Mouse (Mus musculus) midbrain, embryonic 16.5 days (tissue): ENCODE measurements around the gene Lrrc59. TPM values are rescaled to one million over a fixed set of nuclear protein-coding genes. Genes with fewer than 3 reads are reported as not detected.
A peak's percentile ranks its signal among the peaks of the same experiment; 100 is the strongest.

ENCODE experiments used
- ATAC-seq: fragments of 200-750 bp; cut with Nextera tagmentation; 2 replicates; pipeline ENCODE4 v1.8.0; 2017; ENCODE audit warnings: moderate TSS enrichment
- H3K27ac ChIP-seq: fragments of 300-500 bp; sonication (generic); 2 replicates; pipeline ENCODE4 v1.5.1; 2014; ENCODE audit warnings: mild to moderate bottlenecking, low read length, mixed read lengths
- H3K27me3 ChIP-seq: fragments of 300-500 bp; sonication (generic); 2 replicates; pipeline ENCODE4 v1.6.1; 2014; ENCODE audit warnings: low read depth, low read length, mixed read lengths; ENCODE audit not compliant: control insufficient read depth, insufficient read depth
- H3K36me3 ChIP-seq: fragments of 300-500 bp; sonication (generic); 2 replicates; pipeline ENCODE4 v1.6.1; 2014; ENCODE audit warnings: mild to moderate bottlenecking, low read length, moderate library complexity, mixed read lengths; ENCODE audit not compliant: control insufficient read depth, insufficient read depth
- H3K4me1 ChIP-seq: fragments of 300-500 bp; sonication (generic); 2 replicates; pipeline ENCODE4 v1.6.1; 2014; ENCODE audit warnings: mild to moderate bottlenecking, low read length, mixed read lengths; ENCODE audit not compliant: control insufficient read depth, insufficient read depth
- H3K4me2 ChIP-seq: fragments of 300-500 bp; sonication (generic); 2 replicates; pipeline ENCODE4 v1.6.1; 2014; ENCODE audit warnings: mild to moderate bottlenecking, low read length, mixed read lengths
- H3K4me3 ChIP-seq: fragments of 300-500 bp; sonication (generic); 2 replicates; pipeline ENCODE4 v1.5.1; 2014; ENCODE audit warnings: low read depth, mild to moderate bottlenecking, low read length, moderate library complexity, mixed read lengths
- H3K9ac ChIP-seq: fragments of 300-500 bp; sonication (generic); 2 replicates; pipeline ENCODE4 v1.6.1; 2014; ENCODE audit warnings: low read depth, low read length, mixed read lengths
- H3K9me3 ChIP-seq: fragments of 300-500 bp; sonication (generic); replicated peaks from 2 replicates; pipeline ENCODE4 v1.6.1; 2014; ENCODE audit warnings: mild to moderate bottlenecking, low read length, mixed read lengths; ENCODE audit not compliant: control insufficient read depth, poor library complexity, severe bottlenecking
- WGBS: fragments of 180-500 bp; shearing (Covaris S2); extraction: QIAGEN DNeasy Blood & Tissue Kit; methylation state at CpG from one replicate; pipeline ENCODE4 v1.1.7; 2014; 5-methylcytosine and 5-hydroxymethylcytosine counted together
- polyA plus RNA-seq: library from polyadenylated mRNA; unstranded; fragments of >200 nt; fragmentation: Nextera tagmentation; extraction: Ambion mirVana; gene quantifications from 2 replicates; pipeline ENCODE4 v1.2.1, GENCODE M21; 2015

The Lrrc59 gene
- polyA plus RNA-seq: 151 and 158 TPM in 2 replicates

GRCm38 (mm10) chr11:94629199-94629883 is at the start of gene Lrrc59:
TSS of gene Lrrc59 (plus strand) at chr11:94629767.
- Histone ChIP-seq H3K4me3 (peak within 1 kb of the TSS; percentile 100), H3K27ac (peak within 1 kb of the TSS; percentile 69; the same call in 1 of the 2 replicates), H3K4me2 (peak within 1 kb of the TSS; percentile 65), H3K27me3 (no peaks in the 10 kb centered on the region), H3K9me3 (no peaks in the 10 kb centered on the region), H3K9ac (peak within 1 kb of the TSS; percentile 89), H3K36me3 (peaks cover 13% of the 10 kb centered on the region), H3K4me1 (peaks cover 6% of the 10 kb centered on the region)
- peak; percentile 98 for ATAC-seq
- WGBS: 8% methylated on average over 33 of the region's 41 CpGs

GRCm38 (mm10) chr11:94580111-94580740 is 49.3 kb upstream of the Lrrc59 start:
- 91% methylated on average over 5 of the region's 5 CpGs for WGBS
- H3K36me3 ChIP-seq: no peaks in the 10 kb centered on the region
- ATAC-seq: no peak
- no peak overlapping the region for H3K4me3 ChIP-seq
- no peak overlapping the region for H3K27ac ChIP-seq
- H3K4me1 ChIP-seq: no peaks in the 10 kb centered on the region
- no peaks in the 10 kb centered on the region for H3K9me3 ChIP-seq
- no peak overlapping the region for H3K4me2 ChIP-seq
- no peaks in the 10 kb centered on the region for H3K27me3 ChIP-seq
- no peak overlapping the region for H3K9ac ChIP-seq

- no peak overlapping the region for H3K4me2 ChIP-seq
- H3K27ac ChIP-seq: no peak overlapping the region
- no peaks in the 10 kb centered on the region for H3K27me3 ChIP-seq
- no peak overlapping the region for H3K9ac ChIP-seq
- over 99% methylated on average over 9 of the region's 9 CpGs for WGBS
- no peak overlapping the region for H3K4me3 ChIP-seq
- no peaks in the 10 kb centered on the region for H3K9me3 ChIP-seq
- no peaks in the 10 kb centered on the region for H3K36me3 ChIP-seq
- ATAC-seq: no peak
- H3K4me1 ChIP-seq: no peaks in the 10 kb centered on the region
Measured at GRCm38 (mm10) chr11:94585091-94585490, 44.5 kb upstream of the Lrrc59 start.

GRCm38 (mm10) chr11:94587511-94587910 is 42.1 kb upstream of the Lrrc59 start:
- H3K4me2 ChIP-seq: no peak overlapping the region
- H3K27ac ChIP-seq: no peak overlapping the region
- H3K9me3 ChIP-seq: no peaks in the 10 kb centered on the region
- no peaks in the 10 kb centered on the region for H3K36me3 ChIP-seq
- no peak overlapping the region for H3K4me3 ChIP-seq
- ATAC-seq: no peak
- H3K4me1 ChIP-seq: no peaks in the 10 kb centered on the region
- 79% methylated on average over 6 of the region's 6 CpGs for WGBS
- H3K27me3 ChIP-seq: no peaks in the 10 kb centered on the region
- no peak overlapping the region for H3K9ac ChIP-seq

GRCm38 (mm10) chr11:94596311-94596852 is 33.2 kb upstream of the Lrrc59 start:
- no peaks in the 10 kb centered on the region for H3K36me3 ChIP-seq

GRCm38 (mm10) chr11:94597319-94597718 is 32.2 kb upstream of the Lrrc59 start:
- no peak overlapping the region for H3K4me2 ChIP-seq
- peaks cover 2% of the 10 kb centered on the region; the same call in 1 of the 2 replicates for H3K27me3 ChIP-seq
- no peak overlapping the region for H3K27ac ChIP-seq
- H3K9ac ChIP-seq: no peak overlapping the region
- WGBS: 94% methylated on average over 4 of the region's 4 CpGs
- ATAC-seq: no peak
- no peaks in the 10 kb centered on the region for H3K9me3 ChIP-seq
- no peak overlapping the region for H3K4me3 ChIP-seq
- H3K36me3 ChIP-seq: no peaks in the 10 kb centered on the region
- H3K4me1 ChIP-seq: peaks cover 7% of the 10 kb centered on the region; the same call in 1 of the 2 replicates

More at GRCm38 (mm10) chr11:94596311-94596852, 33.2 kb upstream of the Lrrc59 start:
- Histone ChIP-seq H3K4me3 (no peak overlapping the region), H3K9me3 (no peaks in the 10 kb centered on the region), H3K27me3 (no peaks in the 10 kb centered on the region), H3K27ac (no peak overlapping the region), H3K9ac (no peak overlapping the region), H3K4me2 (no peak overlapping the region), H3K4me1 (peaks cover 1% of the 10 kb centered on the region; the same call in 1 of the 2 replicates)
- ATAC-seq: no peak
- 71% methylated on average over 7 of the region's 7 CpGs for WGBS

GRCm38 (mm10) chr11:94598437-94599120 is 31.0 kb upstream of the Lrrc59 start:
- no peak for ATAC-seq

GRCm38 (mm10) chr11:94600447-94600846 is 29.1 kb upstream of the Lrrc59 start:
- Histone ChIP-seq H3K4me2 (no peak overlapping the region), H3K36me3 (no peaks in the 10 kb centered on the region), H3K4me1 (peaks cover 7% of the 10 kb centered on the region; the same call in 1 of the 2 replicates), H3K27ac (no peak overlapping the region), H3K4me3 (no peak overlapping the region), H3K27me3 (peaks cover 2% of the 10 kb centered on the region; the same call in 1 of the 2 replicates), H3K9me3 (no peaks in the 10 kb centered on the region), H3K9ac (no peak overlapping the region)
- no peak for ATAC-seq
- WGBS: 96% methylated on average over 7 of the region's 7 CpGs

More at GRCm38 (mm10) chr11:94598437-94599120, 31.0 kb upstream of the Lrrc59 start:
- Histone ChIP-seq H3K27ac (no peak overlapping the region), H3K27me3 (peaks cover 2% of the 10 kb centered on the region; the same call in 1 of the 2 replicates), H3K4me3 (no peak overlapping the region), H3K4me1 (peaks cover 7% of the 10 kb centered on the region; the same call in 1 of the 2 replicates), H3K9me3 (no peaks in the 10 kb centered on the region), H3K36me3 (no peaks in the 10 kb centered on the region), H3K4me2 (no peak overlapping the region), H3K9ac (no peak overlapping the region)
- WGBS: 80% methylated on average over 6 of the region's 6 CpGs
